Mouse (Mus musculus): ENCODE data around the gene Rbks. TPM values are rescaled to one million over a fixed set of nuclear protein-coding genes. Genes with fewer than 3 reads are reported as not detected.
"Not testable (repeated sequence)": the region's sequence is repeated elsewhere in the genome, so short reads cannot be mapped to it uniquely, and the experiment has no call there.

Rbks gene
- polyA plus RNA-seq, 1 experiment from 2014 or later = 4.5 TPM

GRCm38 (mm10) chr5:31636636-31637253, 60.7 kb downstream of the Rbks start:
- Histone ChIP-seq H3K4me2 (no peak overlapping the region), H3K36me3 (peaks cover 3% of the 10 kb centered on the region; the same call in 1 of the 2 replicates), H3K27ac (no peak overlapping the region), H3K27me3 (no peaks in the 10 kb centered on the region), H3K9ac (no peak overlapping the region), H3K4me3 (replicated peaks) (no peak overlapping the region), H3K9me3 (replicated peaks) (no peaks in the 10 kb centered on the region), H3K4me1 (peaks cover 19% of the 10 kb centered on the region)
- ATAC-seq (replicated peaks; ENCODE audit: low FRiP score) = no peak
- 66% methylated on average over 9 of the region's 9 CpGs for WGBS

DNA sequence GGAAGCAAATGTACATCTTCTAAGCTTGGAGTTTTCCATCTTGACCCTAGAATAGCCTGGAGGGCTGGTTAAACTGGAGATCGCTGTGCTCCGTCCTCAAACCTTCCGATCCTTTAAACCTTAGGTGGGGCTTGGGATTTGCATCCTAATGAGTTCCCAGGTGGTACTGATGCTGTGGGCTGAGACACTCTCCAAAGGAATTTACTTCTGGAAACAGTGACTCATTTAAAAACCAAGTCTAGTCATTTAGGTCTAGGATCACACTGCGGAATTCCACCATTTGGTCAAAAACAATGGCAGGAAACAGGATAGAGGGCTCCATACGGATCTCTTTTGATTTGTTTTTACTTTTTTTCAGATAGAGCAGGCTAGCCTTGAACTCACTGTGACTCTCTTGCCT, 62.7 kb downstream of the Rbks start:
- no peak overlapping the region for H3K4me3 ChIP-seq (replicated peaks)
- no peaks in the 10 kb centered on the region for H3K9me3 ChIP-seq (replicated peaks)
- no peak overlapping the region for H3K9ac ChIP-seq
- 80% methylated on average over 5 of the region's 5 CpGs for whole genome bisulfite sequencing
- no peak overlapping the region for H3K27ac ChIP-seq
- H3K27me3 ChIP-seq = no peaks in the 10 kb centered on the region
- ATAC-seq (replicated peaks; ENCODE audit: low FRiP score) = no peak
- no peaks in the 10 kb centered on the region for H3K36me3 ChIP-seq
- no peak overlapping the region for H3K4me2 ChIP-seq
- H3K4me1 ChIP-seq = peaks cover 19% of the 10 kb centered on the region

- Histone ChIP-seq H3K36me3 (no peaks in the 10 kb centered on the region), H3K4me1 (peaks cover 19% of the 10 kb centered on the region), H3K4me3 (replicated peaks) (no peak overlapping the region), H3K9ac (no peak overlapping the region), H3K9me3 (replicated peaks) (no peaks in the 10 kb centered on the region), H3K27ac (no peak overlapping the region), H3K4me2 (no peak overlapping the region), H3K27me3 (no peaks in the 10 kb centered on the region)
- no peak for ATAC-seq (replicated peaks; ENCODE audit: low FRiP score)
- 74% methylated on average over 4 of the region's 4 CpGs for WGBS
These were observed 63.3 kb downstream of the Rbks start for GRCm38 (mm10) chr5:31634161-31634560.

DNA sequence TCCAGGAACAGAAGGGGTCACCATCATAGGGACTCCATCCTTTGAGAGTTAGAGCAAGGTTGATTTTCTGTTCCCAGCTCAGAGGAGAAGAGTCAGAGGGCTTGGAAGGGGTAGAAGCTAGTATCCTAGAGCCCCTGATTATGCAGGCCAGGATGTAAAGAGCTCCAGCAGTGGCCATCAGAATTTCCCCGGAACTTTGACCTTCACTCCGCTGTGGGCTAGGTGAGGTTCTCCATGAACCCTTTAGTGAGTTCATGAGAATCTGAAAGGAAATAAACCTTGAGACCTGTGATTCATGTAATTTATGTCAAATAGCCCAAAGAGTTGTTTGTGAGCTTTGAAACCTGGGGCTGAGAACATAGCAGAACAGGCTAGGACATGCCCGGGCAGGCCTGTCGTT, 66.3 kb downstream of the Rbks start:
- H3K27ac ChIP-seq = 0 out of 2 replicates have a peak overlapping the region, but pooled peaks have one; percentile 1
- peaks cover 36% of the 10 kb centered on the region for H3K4me1 ChIP-seq
- H3K4me2 ChIP-seq; ATAC-seq (replicated peaks; ENCODE audit: low FRiP score); H3K27me3 ChIP-seq; H3K9me3 ChIP-seq (replicated peaks); H3K4me3 ChIP-seq (replicated peaks); H3K9ac ChIP-seq; H3K36me3 ChIP-seq: not testable (repeated sequence)
- 79% methylated on average over 4 of the region's 4 CpGs for WGBS

DNA sequence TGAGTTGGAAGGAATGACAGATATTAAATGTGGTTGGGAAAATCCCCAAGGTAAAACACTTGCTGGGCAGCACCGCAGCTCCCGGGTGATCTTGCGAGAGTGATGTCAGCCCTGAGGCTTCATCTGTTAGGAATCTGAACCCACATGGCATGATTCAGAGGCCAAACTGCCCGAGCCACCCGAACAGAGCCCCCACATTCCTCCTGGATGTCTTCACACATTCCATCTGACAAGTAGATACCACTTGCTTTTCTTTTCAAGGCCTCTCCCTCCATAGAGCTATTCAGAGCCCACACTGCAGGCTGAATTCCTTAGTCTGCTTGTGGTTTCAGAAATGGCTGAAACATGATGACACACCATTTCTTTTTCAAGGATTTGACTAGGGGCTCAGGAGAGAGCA, 67.4 kb downstream of the Rbks start:
- ATAC-seq (replicated peaks; ENCODE audit: low FRiP score) = no peak
- no peaks in the 10 kb centered on the region for H3K9me3 ChIP-seq (replicated peaks)
- peak overlapping the region; percentile 1; the same call in 1 of the 2 replicates for H3K27ac ChIP-seq
- no peak overlapping the region for H3K9ac ChIP-seq
- H3K4me3 ChIP-seq (replicated peaks) = no peak overlapping the region
- peaks cover 28% of the 10 kb centered on the region for H3K4me1 ChIP-seq
- H3K27me3 ChIP-seq = no peaks in the 10 kb centered on the region
- H3K4me2 ChIP-seq = no peak overlapping the region
- 42% methylated on average over 5 of the region's 5 CpGs for WGBS
- H3K36me3 ChIP-seq = no peaks in the 10 kb centered on the region

- WGBS = 83% methylated on average over 8 of the region's 8 CpGs
- no peak overlapping the region for H3K4me3 ChIP-seq (replicated peaks)
- peak overlapping the region; percentile 73 for H3K27ac ChIP-seq
- no peaks in the 10 kb centered on the region for H3K9me3 ChIP-seq (replicated peaks)
- H3K4me2 ChIP-seq = no peak overlapping the region
- H3K9ac ChIP-seq = no peak overlapping the region
- H3K4me1 ChIP-seq = peaks cover 23% of the 10 kb centered on the region
- no peaks in the 10 kb centered on the region for H3K36me3 ChIP-seq
- ATAC-seq (replicated peaks; ENCODE audit: low FRiP score) = no peak
- no peaks in the 10 kb centered on the region for H3K27me3 ChIP-seq
These were observed 68.9 kb downstream of the Rbks start for GRCm38 (mm10) chr5:31628555-31628954.

GRCm38 (mm10) chr5:31627562-31628526, 69.6 kb downstream of the Rbks start:
- H3K9ac ChIP-seq = no peak overlapping the region
- H3K4me2 ChIP-seq = no peak overlapping the region
- ATAC-seq (replicated peaks; ENCODE audit: low FRiP score) = peak; percentile 73
- peak overlapping the region; percentile 73 for H3K27ac ChIP-seq
- H3K27me3 ChIP-seq = no peaks in the 10 kb centered on the region
- H3K36me3 ChIP-seq = peaks cover 3% of the 10 kb centered on the region; the same call in 1 of the 2 replicates
- 36% methylated on average over 9 of the region's 9 CpGs for WGBS
- H3K9me3 ChIP-seq (replicated peaks) = no peaks in the 10 kb centered on the region
- peaks cover 23% of the 10 kb centered on the region for H3K4me1 ChIP-seq
- H3K4me3 ChIP-seq (replicated peaks) = no peak overlapping the region

- Histone ChIP-seq H3K4me2 (no peak overlapping the region), H3K9ac (no peak overlapping the region)
These were observed 70.3 kb downstream of the Rbks start for GRCm38 (mm10) chr5:31627117-31627516.

DNA sequence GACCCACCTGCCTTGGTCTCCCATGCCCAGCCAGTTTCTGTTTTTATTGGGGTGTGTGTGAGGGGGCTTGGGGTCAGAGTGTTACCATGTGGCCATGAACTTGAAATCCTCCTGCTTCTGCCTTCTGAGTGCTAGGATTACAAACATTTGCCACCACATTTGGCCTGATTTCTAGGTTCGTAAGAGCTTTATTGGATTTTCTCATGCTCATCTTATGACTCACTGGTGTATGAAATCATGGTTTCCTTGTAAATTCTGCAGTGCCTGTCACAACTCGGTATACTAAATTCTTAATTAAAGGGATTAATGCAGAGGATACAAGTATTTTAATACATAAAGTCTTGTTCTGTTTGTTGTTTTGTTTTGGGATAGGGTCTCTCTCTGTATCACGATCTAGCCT, 77.1 kb downstream of the Rbks start:
- 91% methylated on average over 3 of the region's 3 CpGs for WGBS
- ATAC-seq (replicated peaks; ENCODE audit: low FRiP score) = no peak
- Histone ChIP-seq H3K27ac (no peak overlapping the region), H3K4me1 (peaks cover under 1% of the 10 kb centered on the region; the same call in 1 of the 2 replicates), H3K36me3 (peaks cover 71% of the 10 kb centered on the region), H3K4me3 (replicated peaks) (no peak overlapping the region), H3K4me2 (no peak overlapping the region), H3K27me3 (no peaks in the 10 kb centered on the region), H3K9ac (no peak overlapping the region), H3K9me3 (replicated peaks) (no peaks in the 10 kb centered on the region)

More at GRCm38 (mm10) chr5:31627117-31627516, 70.3 kb downstream of the Rbks start:
- H3K36me3 ChIP-seq = peaks cover 10% of the 10 kb centered on the region
- no peak for ATAC-seq (replicated peaks; ENCODE audit: low FRiP score)
- peaks cover 23% of the 10 kb centered on the region for H3K4me1 ChIP-seq
- H3K27me3 ChIP-seq = no peaks in the 10 kb centered on the region
- H3K27ac ChIP-seq = peak overlapping the region; percentile 48; the same call in 1 of the 2 replicates
- WGBS = 26% methylated on average over 3 of the region's 3 CpGs
- H3K4me3 ChIP-seq (replicated peaks) = no peak overlapping the region
- no peaks in the 10 kb centered on the region for H3K9me3 ChIP-seq (replicated peaks)

GRCm38 (mm10) chr5:31614339-31615025, 82.9 kb downstream of the Rbks start:
- no peaks in the 10 kb centered on the region for H3K27me3 ChIP-seq
- H3K36me3 ChIP-seq = peaks cover 38% of the 10 kb centered on the region
- peak overlapping the region; percentile 60 for H3K4me2 ChIP-seq
- H3K27ac ChIP-seq = peak overlapping the region; percentile 97
- H3K9me3 ChIP-seq (replicated peaks) = no peaks in the 10 kb centered on the region
- ATAC-seq (replicated peaks; ENCODE audit: low FRiP score) = no peak
- peak overlapping the region; percentile 85 for H3K4me3 ChIP-seq (replicated peaks)
- H3K9ac ChIP-seq = peak overlapping the region; percentile 82
- WGBS = 56% methylated on average over 6 of the region's 6 CpGs
- H3K4me1 ChIP-seq = peaks cover 16% of the 10 kb centered on the region

GRCm38 (mm10) chr5:31613852-31614286, 83.6 kb downstream of the Rbks start:
- H3K27ac ChIP-seq = peak overlapping the region; percentile 97
- peaks cover 31% of the 10 kb centered on the region for H3K36me3 ChIP-seq
- WGBS = 0% methylated on average over 37 of the region's 37 CpGs
- peak overlapping the region; percentile 85 for H3K4me3 ChIP-seq (replicated peaks)
- no peaks in the 10 kb centered on the region for H3K27me3 ChIP-seq
- no peaks in the 10 kb centered on the region for H3K9me3 ChIP-seq (replicated peaks)
- H3K4me1 ChIP-seq = peaks cover 16% of the 10 kb centered on the region
- ATAC-seq (replicated peaks; ENCODE audit: low FRiP score) = peak; percentile 87
- peak overlapping the region; percentile 82 for H3K9ac ChIP-seq
- H3K4me2 ChIP-seq = peak overlapping the region; percentile 60

All from kidney, embryonic 15.5 days (tissue).